Mouse (Mus musculus) ES-Bruce4 (cell line): ENCODE data around the gene Syngr1. TPM values are rescaled to one million over a fixed set of nuclear protein-coding genes. Genes with fewer than 3 reads are reported as not detected.

ENCODE experiments used
- H3K27ac ChIP-seq: 2 replicates; pipeline ENCODE4 v1.5.1; 2012; ENCODE audit warnings: low read length, inconsistent platforms; ENCODE audit not compliant: insufficient read depth
- H3K27me3 ChIP-seq: 2 replicates; pipeline ENCODE4 v1.6.1; 2012; ENCODE audit warnings: mild to moderate bottlenecking, low read length, inconsistent platforms; ENCODE audit not compliant: control insufficient read depth, poor library complexity, insufficient read depth, severe bottlenecking
- H3K36me3 ChIP-seq: 2 replicates; pipeline ENCODE4 v1.6.1; 2012; ENCODE audit warnings: inconsistent platforms, mild to moderate bottlenecking, low read length, moderate library complexity; ENCODE audit not compliant: control insufficient read depth, poor library complexity, insufficient read depth, severe bottlenecking
- H3K4me1 ChIP-seq: one replicate; pipeline ENCODE4 v1.8.1; 2011; ENCODE audit warnings: low read length; ENCODE audit not compliant: control insufficient read depth, insufficient read depth
- H3K4me3 ChIP-seq: 2 replicates; pipeline ENCODE4 v1.5.1; 2011; ENCODE audit warnings: low read depth, mild to moderate bottlenecking, low read length
- H3K9ac ChIP-seq: 2 replicates; pipeline ENCODE4 v1.6.1; 2012; ENCODE audit warnings: low read depth, mild to moderate bottlenecking, inconsistent platforms; ENCODE audit not compliant: poor library complexity, severe bottlenecking
- H3K9me3 ChIP-seq: replicated peaks from 2 replicates; pipeline ENCODE4 v1.6.1; 2012; ENCODE audit warnings: mild to moderate bottlenecking, low read length, inconsistent platforms; ENCODE audit not compliant: control insufficient read depth, poor library complexity, insufficient read depth, severe bottlenecking
- CTCF ChIP-seq: IDR thresholded peaks from one replicate; pipeline ENCODE4 v1.8.1; 2011; ENCODE audit warnings: low read depth, low read length
- EP300 ChIP-seq: IDR thresholded peaks from 2 replicates; pipeline ENCODE4 v1.6.1; 2011; ENCODE audit warnings: low read depth, low read length; ENCODE audit not compliant: insufficient read depth
- POLR2A ChIP-seq: IDR thresholded peaks from one replicate; pipeline ENCODE4 v1.8.1; 2011; ENCODE audit warnings: low read length; ENCODE audit not compliant: insufficient read depth
- polyA plus RNA-seq: library from polyadenylated mRNA; stranded (reverse); fragments of >200 nt; gene quantifications from 2 replicates; pipeline ENCODE4 v1.2.4, GENCODE M21; 2011; ENCODE audit warnings: low read depth; ENCODE audit not compliant: missing spikeins, insufficient read depth, insufficient read length

The Syngr1 gene
- polyA plus RNA-seq, 1 experiment = 32.3 TPM

DNA sequence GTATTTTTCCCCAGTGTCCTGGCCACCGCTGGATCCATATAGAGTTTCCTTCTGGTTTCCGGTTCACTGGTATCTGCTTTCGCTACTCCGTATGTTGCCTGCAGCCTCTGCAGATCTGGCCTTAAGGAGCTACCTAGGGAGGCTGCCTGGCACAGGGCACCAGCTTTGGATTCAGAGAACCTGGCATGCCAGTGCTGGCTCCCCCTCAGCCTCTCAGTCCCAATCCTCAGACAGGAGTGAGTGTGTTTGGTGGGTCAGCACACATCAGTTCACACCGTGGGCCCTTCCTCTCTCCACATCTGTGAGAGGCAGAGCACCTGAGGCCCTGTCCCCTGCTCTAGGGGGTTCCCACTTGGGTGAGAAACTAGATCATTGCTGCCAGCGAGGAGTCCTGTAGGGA, 10.4 kb downstream of the Syngr1 start:
- H3K27me3 ChIP-seq = no peaks in the 10 kb centered on the region
- H3K9me3 ChIP-seq = no peaks in the 10 kb centered on the region
- no peak overlapping the region for H3K27ac ChIP-seq
- no peak overlapping the region for H3K9ac ChIP-seq
- H3K36me3 ChIP-seq = no peaks in the 10 kb centered on the region
- peaks cover 20% of the 10 kb centered on the region for H3K4me1 ChIP-seq
- H3K4me3 ChIP-seq = no peak overlapping the region
- TF ChIP-seq EP300 (no peak), CTCF (no peak), POLR2A (no peak)

DNA sequence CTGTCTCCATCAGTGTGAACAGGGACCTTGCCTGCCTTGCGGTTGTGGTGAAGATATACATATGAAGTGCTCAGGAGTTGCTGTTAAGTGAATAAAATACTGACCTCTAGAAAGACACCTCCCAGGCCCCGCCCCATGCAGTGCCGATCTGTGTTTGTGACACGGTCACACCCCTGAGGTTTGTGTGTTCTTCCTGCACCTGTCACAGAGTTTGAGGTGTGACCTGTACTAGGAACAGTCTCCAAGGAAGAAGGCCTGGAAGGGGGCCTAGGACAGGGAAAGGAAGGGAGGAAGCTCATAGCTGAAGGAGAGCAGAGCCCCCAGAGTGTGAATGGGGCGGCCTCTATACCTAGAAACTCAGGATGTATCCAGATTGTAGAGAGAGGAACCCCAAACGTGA, 11.4 kb downstream of the Syngr1 start:
- Histone ChIP-seq H3K4me3 (no peak overlapping the region), H3K9me3 (no peaks in the 10 kb centered on the region), H3K4me1 (peaks cover 19% of the 10 kb centered on the region), H3K27ac (no peak overlapping the region), H3K27me3 (no peaks in the 10 kb centered on the region), H3K9ac (no peak overlapping the region), H3K36me3 (no peaks in the 10 kb centered on the region)
- no peak for TF ChIP-seq EP300
- TF ChIP-seq POLR2A = no peak
- no peak for TF ChIP-seq CTCF

DNA sequence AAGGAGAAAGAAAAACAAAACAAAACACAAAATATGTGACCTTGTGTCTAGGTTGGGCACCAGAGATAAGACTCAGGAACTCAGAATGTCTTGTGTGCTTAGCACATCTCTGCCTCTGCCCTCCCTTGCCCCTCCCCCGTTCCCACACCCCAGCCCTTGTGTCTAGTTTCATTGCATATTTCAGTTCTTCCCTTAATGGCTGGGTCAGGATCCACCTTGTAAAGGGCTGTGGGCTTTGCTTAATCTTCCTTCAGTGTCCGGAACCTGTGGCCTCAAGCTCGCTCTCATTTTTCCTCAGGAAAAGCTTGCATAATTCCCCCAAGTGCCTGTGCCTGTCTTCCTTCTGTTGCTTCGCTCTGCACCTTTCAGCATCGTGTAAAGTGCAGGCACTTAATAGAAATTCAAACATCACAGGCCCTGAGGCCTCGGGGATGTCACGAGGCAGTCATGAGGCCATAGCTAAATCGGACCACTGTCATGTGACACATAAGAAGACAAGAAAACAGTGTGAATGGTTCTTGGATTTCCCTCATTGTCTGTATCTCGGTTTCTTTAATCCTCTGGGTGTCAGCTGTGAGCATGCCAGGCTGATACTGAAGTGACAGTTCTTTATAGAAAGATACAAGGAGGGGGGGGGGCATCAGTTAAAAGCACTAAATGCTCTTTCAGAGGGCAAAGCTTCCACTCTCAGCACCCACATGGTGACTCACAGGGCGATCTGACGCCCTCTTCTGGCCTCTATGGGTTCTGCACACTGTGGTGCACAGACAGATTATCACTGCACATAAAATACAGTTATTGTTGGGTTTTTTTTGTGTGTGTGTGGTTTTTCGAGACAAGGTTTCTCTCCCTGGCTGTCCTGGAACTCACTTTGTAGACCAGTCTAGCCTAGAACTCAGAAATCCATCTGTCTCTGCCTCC, 14.6 kb downstream of the Syngr1 start:
- Histone ChIP-seq H3K27ac (0 out of 2 replicates have a peak overlapping the region, but pooled peaks have one; percentile 11), H3K4me1 (peaks cover 4% of the 10 kb centered on the region), H3K36me3 (no peaks in the 10 kb centered on the region), H3K9me3 (no peaks in the 10 kb centered on the region), H3K9ac (no peak overlapping the region), H3K27me3 (no peaks in the 10 kb centered on the region), H3K4me3 (no peak overlapping the region)
- peak; percentile 59 for TF ChIP-seq CTCF
- no peak for TF ChIP-seq EP300

DNA sequence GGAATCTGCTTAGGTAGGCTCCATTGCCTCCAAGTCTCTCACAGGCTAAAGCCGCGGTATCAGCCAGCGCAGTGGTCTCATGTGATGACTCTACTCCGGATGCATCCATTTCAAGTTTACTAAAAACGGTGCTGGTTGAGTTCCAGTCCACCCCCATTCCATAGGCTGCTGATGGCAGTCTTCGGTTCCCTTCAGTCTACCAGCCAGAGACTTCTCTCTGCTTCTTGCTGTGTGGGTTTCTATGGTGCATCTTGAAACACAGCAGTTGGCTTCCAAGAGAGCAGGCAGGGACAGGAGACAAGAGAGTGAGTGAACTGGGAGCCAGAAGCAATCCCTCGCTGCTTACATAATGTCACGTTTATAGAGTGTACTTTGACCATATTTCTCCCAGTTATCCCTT, 16.0 kb downstream of the Syngr1 start:
- Histone ChIP-seq H3K36me3 (no peaks in the 10 kb centered on the region), H3K9me3 (no peaks in the 10 kb centered on the region), H3K27ac (no peak overlapping the region), H3K9ac (no peak overlapping the region), H3K4me3 (no peak overlapping the region), H3K4me1 (peaks cover 4% of the 10 kb centered on the region), H3K27me3 (no peaks in the 10 kb centered on the region)
- no peak for TF ChIP-seq CTCF
- no peak for TF ChIP-seq POLR2A
- no peak for TF ChIP-seq EP300

DNA sequence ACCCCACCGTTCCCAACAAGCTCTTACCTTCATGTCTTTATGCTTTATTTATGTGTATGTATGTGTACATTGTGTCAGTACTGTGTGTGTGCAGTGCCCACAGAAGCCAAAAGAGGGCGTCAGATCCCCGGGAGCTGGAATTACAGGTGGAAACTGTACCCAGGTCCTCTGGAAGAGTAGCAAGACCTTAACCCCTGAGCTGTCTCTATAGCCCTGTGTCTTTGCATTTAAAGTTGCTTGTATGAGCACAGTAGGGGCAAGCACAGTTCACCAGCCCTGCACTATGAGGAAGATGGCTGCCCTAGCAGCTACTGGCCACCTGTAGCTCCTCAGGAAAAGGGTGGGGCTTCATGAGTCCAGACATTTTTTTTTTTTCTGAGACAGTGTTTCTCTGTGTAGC, 16.4 kb downstream of the Syngr1 start:
- Histone ChIP-seq H3K9ac (no peak overlapping the region), H3K36me3 (no peaks in the 10 kb centered on the region), H3K9me3 (no peaks in the 10 kb centered on the region), H3K27ac (no peak overlapping the region), H3K4me1 (peaks cover 4% of the 10 kb centered on the region), H3K27me3 (no peaks in the 10 kb centered on the region), H3K4me3 (no peak overlapping the region)
- TF ChIP-seq EP300 (no peak), POLR2A (no peak), CTCF (peak; percentile 40)

DNA sequence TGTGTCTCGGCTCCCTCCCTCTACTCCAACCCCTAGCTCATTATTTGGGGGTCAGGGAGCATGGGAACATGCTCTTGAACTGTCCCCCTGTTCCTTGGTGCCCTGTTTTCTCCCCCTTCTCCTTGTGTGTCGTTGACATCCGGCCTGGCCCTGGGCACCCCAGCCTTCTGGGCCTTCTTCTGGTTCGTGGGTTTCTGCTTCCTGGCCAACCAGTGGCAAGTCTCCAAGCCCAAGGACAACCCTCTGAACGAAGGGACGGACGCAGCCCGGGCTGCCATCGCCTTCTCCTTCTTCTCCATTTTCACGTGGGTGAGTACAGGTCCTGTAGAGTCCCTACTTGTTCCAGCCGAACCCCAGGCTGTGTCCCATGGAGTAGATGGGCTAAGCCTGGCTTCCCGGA, 20.3 kb downstream of the Syngr1 start:
- Histone ChIP-seq H3K9ac (no peak overlapping the region), H3K27me3 (no peaks in the 10 kb centered on the region), H3K27ac (no peak overlapping the region), H3K36me3 (no peaks in the 10 kb centered on the region), H3K4me1 (peaks cover 7% of the 10 kb centered on the region), H3K9me3 (no peaks in the 10 kb centered on the region), H3K4me3 (no peak overlapping the region)
- TF ChIP-seq CTCF (no peak), POLR2A (no peak), EP300 (no peak)
